Mouse (Mus musculus): ENCODE measurements around the gene Nos2. TPM values are rescaled to one million over a fixed set of nuclear protein-coding genes. Genes with fewer than 3 reads are reported as not detected.

The Nos2 gene
- total RNA-seq, 2 experiments from 2014 or later = 0.31 to 0.54 TPM

Other genes with a start within 250 kb of the Nos2 start
- gene Nlk, start 223.4 kb upstream of the Nos2 start, total RNA-seq (2021) = 10 to 100 TPM; 42.5 to 45.1 TPM
- 10 to 100 TPM; 17.9 to 19.5 TPM for gene Ccnq, start 169.1 kb upstream of the Nos2 start, total RNA-seq (2021)
- gene Lyrm9, start 94.2 kb upstream of the Nos2 start, total RNA-seq (2021) = 10 to 100 TPM; 15.5 to 21.6 TPM
- 1 to 10 TPM; 4.3 to 5.5 TPM for gene Lgals9, start 64.2 kb downstream of the Nos2 start, total RNA-seq (2021)
- gene Ksr1, start 225.6 kb downstream of the Nos2 start, total RNA-seq (2021) = 100 to 1,000 TPM; 189 to 205 TPM